Mouse (Mus musculus): Measurements from ENCODE around the gene Zfp729a. TPM values are rescaled to one million over a fixed set of nuclear protein-coding genes. Genes with fewer than 3 reads are reported as not detected.

Gene Zfp729a
- polyA plus RNA-seq, 1 experiment from 2014 or later, result 1.0 TPM

Other genes starting within 250 kb of the Zfp729a start
- 1.8 and 2.0 TPM in 2 replicates for gene Zfp429, start 238.0 kb downstream of the Zfp729a start, polyA plus RNA-seq (2015; fragmentation: Nextera tagmentation; extraction: Ambion mirVana)
- 0.10 and 0.22 TPM in 2 replicates for gene Zfp459, start 216.4 kb downstream of the Zfp729a start, polyA plus RNA-seq (2015; fragmentation: Nextera tagmentation; extraction: Ambion mirVana)
- gene Zfp874a, start 186.2 kb downstream of the Zfp729a start, polyA plus RNA-seq (2015; fragmentation: Nextera tagmentation; extraction: Ambion mirVana), result 6.0 and 7.0 TPM in 2 replicates
- 2.5 and 3.4 TPM in 2 replicates for gene Zfp874b, start 153.5 kb downstream of the Zfp729a start, polyA plus RNA-seq (2015; fragmentation: Nextera tagmentation; extraction: Ambion mirVana)
- gene Zfp58, start 137.2 kb downstream of the Zfp729a start, polyA plus RNA-seq (2015; fragmentation: Nextera tagmentation; extraction: Ambion mirVana), result 2.1 and 2.4 TPM in 2 replicates
- not detected in 2 replicates for gene Gm26965, start 111.6 kb downstream of the Zfp729a start, polyA plus RNA-seq (2015; fragmentation: Nextera tagmentation; extraction: Ambion mirVana)
- 7.5 and 8.0 TPM in 2 replicates for gene Zfp87, start 111.6 kb downstream of the Zfp729a start, polyA plus RNA-seq (2015; fragmentation: Nextera tagmentation; extraction: Ambion mirVana)
- 3.3 and 4.3 TPM in 2 replicates for gene Zfp748, start 84.0 kb downstream of the Zfp729a start, polyA plus RNA-seq (2015; fragmentation: Nextera tagmentation; extraction: Ambion mirVana)
- gene Zfp729b, start 28.1 kb downstream of the Zfp729a start, polyA plus RNA-seq (2015; fragmentation: Nextera tagmentation; extraction: Ambion mirVana), result 1.1 and 1.2 TPM in 2 replicates
- 0.40 TPM in 1 of 2 replicates, not detected in the other for gene Gm49345, start within 50 bp of the Zfp729a start, polyA plus RNA-seq (2015; fragmentation: Nextera tagmentation; extraction: Ambion mirVana)
- gene Zfp738, start 49.3 kb upstream of the Zfp729a start, polyA plus RNA-seq (2015; fragmentation: Nextera tagmentation; extraction: Ambion mirVana), result 1.8 and 2.0 TPM in 2 replicates
- 1.4 and 1.5 TPM in 2 replicates for gene Zfp65, start 91.4 kb upstream of the Zfp729a start, polyA plus RNA-seq (2015; fragmentation: Nextera tagmentation; extraction: Ambion mirVana)
- gene Zfp85, start 117.4 kb upstream of the Zfp729a start, polyA plus RNA-seq (2015; fragmentation: Nextera tagmentation; extraction: Ambion mirVana), result 0.96 and 1.3 TPM in 2 replicates
- 0.53 TPM in 2 replicates for gene Zfp493, start 141.9 kb upstream of the Zfp729a start, polyA plus RNA-seq (2015; fragmentation: Nextera tagmentation; extraction: Ambion mirVana)
- gene Zfp273, start 175.9 kb upstream of the Zfp729a start, polyA plus RNA-seq (2015; fragmentation: Nextera tagmentation; extraction: Ambion mirVana), result 1.3 and 1.4 TPM in 2 replicates
- gene Gm10037, start 193.3 kb upstream of the Zfp729a start, polyA plus RNA-seq (2015; fragmentation: Nextera tagmentation; extraction: Ambion mirVana), result 0.18 and 0.31 TPM in 2 replicates
- not detected in 2 replicates for gene BC048507, start 225.5 kb upstream of the Zfp729a start, polyA plus RNA-seq (2015; fragmentation: Nextera tagmentation; extraction: Ambion mirVana)

Measured in liver, embryonic 15.5 days (tissue).